Mouse (Mus musculus) spleen, adult 2 months (tissue): ENCODE results near the gene Olfr539. TPM values are rescaled to one million over a fixed set of nuclear protein-coding genes. Genes with fewer than 3 reads are reported as not detected.

Source experiments
- DNase-seq, 2 experiments: peaks; one replicate each; pipeline versions ENCODE4 v3.0.0 to v3.0.0-alpha.2; 2012 to 2021; ENCODE audit warnings: low spot score in 2 of 2, low read depth in 1 of 2
- H3K27ac ChIP-seq: fragments of 200-500 bp; 2 replicates; pipeline ENCODE4 v1.5.1; 2012; ENCODE audit warnings: low read length, inconsistent platforms; ENCODE audit not compliant: insufficient read depth
- H3K27me3 ChIP-seq: fragments of 200-500 bp; 2 replicates; pipeline ENCODE4 v1.6.1; 2012; ENCODE audit warnings: mild to moderate bottlenecking, moderate library complexity, low read length, inconsistent platforms; ENCODE audit not compliant: control insufficient read depth, insufficient read depth
- H3K36me3 ChIP-seq: fragments of 200-500 bp; 2 replicates; pipeline ENCODE4 v1.6.1; 2012; ENCODE audit warnings: mild to moderate bottlenecking, low read length, inconsistent platforms; ENCODE audit not compliant: control insufficient read depth, insufficient read depth
- H3K4me1 ChIP-seq: fragments of 200-500 bp; 2 replicates; pipeline ENCODE4 v1.6.1; 2011; ENCODE audit warnings: inconsistent platforms; ENCODE audit not compliant: control insufficient read depth, insufficient read depth, insufficient read length
- H3K4me3 ChIP-seq: fragments of 200-500 bp; 2 replicates; pipeline ENCODE4 v1.5.1; 2011; ENCODE audit warnings: mild to moderate bottlenecking, inconsistent platforms; ENCODE audit not compliant: insufficient read depth, insufficient read length; ENCODE audit errors: extremely low read depth
- CTCF ChIP-seq: fragments of 200-500 bp; IDR thresholded peaks from 2 replicates; pipeline ENCODE4 v1.5.1; 2011; ENCODE audit warnings: mild to moderate bottlenecking, inconsistent platforms; ENCODE audit not compliant: insufficient read depth, insufficient read length, insufficient replicate concordance; ENCODE audit errors: extremely low read depth
- POLR2A ChIP-seq: fragments of 200-500 bp; IDR thresholded peaks from 2 replicates; pipeline ENCODE4 v1.6.1; 2011; ENCODE audit warnings: low read depth, low read length, inconsistent platforms
- WGBS: fragments of 180-500 bp; shearing (Covaris S2); methylation state at CpG from one replicate; pipeline ENCODE4 v1.1.7; 2018; 5-methylcytosine and 5-hydroxymethylcytosine counted together
- polyA plus RNA-seq: library from polyadenylated mRNA; depleted of rRNA; stranded (reverse); fragments of >200 nt; gene quantifications from 2 replicates; pipeline ENCODE4 v1.2.3, GENCODE M21; 2012; rRNA removed

Gene Olfr539
- polyA plus RNA-seq, 1 experiment = not detected

DNA sequence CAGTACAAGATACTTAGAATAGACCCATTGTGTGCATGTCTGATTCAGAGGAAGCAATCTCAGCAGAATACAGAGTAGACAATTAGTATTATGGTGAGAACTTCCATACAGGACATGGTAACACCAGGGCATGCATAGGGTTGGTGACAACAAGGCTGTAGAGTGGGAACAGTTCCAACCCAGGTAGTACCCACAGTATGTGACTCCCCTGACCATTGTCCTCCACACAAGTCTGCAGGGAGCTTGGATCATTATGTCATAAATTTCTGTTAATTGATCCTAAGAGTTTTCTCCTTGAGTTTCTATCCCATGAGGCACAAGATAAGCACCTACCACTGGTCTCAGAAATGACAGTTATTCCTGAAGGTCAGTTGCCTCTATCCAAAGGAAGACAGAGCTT lies 37.2 kb downstream of the Olfr539 start, which contains the start of gene Olfr541:
Gene Olfr541 (plus strand): TSS at position 301 of the 400 bp plus-strand sequence.
- Histone ChIP-seq H3K27ac (no peak within 1 kb of the TSS), H3K4me3 (no peak within 1 kb of the TSS), H3K27me3 (no peaks in the 10 kb centered on the region), H3K4me1 (no peaks in the 10 kb centered on the region), H3K36me3 (no peaks in the 10 kb centered on the region)
- DNase-seq = no peak
- no peak for TF ChIP-seq CTCF
- TF ChIP-seq POLR2A = no peak

DNA sequence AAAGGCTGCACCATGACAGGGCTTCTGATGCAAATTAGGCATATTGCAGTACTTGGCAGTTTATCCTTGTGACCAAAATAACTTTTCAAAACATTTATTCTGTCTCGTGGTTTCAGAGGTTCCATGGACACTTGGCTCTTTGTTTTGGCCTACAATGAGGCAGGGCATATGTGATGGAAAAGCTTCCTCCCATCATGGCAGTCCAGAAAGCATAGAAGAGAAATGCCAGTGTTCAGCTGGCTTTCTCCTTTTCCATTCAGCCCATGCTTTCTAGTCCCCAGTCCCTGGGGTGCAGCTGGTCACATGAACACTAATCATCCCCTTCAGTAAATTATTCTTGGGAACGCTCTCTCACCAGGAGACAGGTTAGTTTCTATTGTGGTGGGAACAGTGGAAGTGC lies 46.6 kb downstream of the Olfr539 start:
- Histone ChIP-seq H3K36me3 (no peaks in the 10 kb centered on the region), H3K4me1 (no peaks in the 10 kb centered on the region), H3K27ac (no peak overlapping the region), H3K4me3 (no peak overlapping the region), H3K27me3 (no peaks in the 10 kb centered on the region)
- no peak for TF ChIP-seq CTCF
- TF ChIP-seq POLR2A = no peak
- whole genome bisulfite sequencing = 72% methylated on average over 2 of the region's 2 CpGs
- no peak for DNase-seq

DNA sequence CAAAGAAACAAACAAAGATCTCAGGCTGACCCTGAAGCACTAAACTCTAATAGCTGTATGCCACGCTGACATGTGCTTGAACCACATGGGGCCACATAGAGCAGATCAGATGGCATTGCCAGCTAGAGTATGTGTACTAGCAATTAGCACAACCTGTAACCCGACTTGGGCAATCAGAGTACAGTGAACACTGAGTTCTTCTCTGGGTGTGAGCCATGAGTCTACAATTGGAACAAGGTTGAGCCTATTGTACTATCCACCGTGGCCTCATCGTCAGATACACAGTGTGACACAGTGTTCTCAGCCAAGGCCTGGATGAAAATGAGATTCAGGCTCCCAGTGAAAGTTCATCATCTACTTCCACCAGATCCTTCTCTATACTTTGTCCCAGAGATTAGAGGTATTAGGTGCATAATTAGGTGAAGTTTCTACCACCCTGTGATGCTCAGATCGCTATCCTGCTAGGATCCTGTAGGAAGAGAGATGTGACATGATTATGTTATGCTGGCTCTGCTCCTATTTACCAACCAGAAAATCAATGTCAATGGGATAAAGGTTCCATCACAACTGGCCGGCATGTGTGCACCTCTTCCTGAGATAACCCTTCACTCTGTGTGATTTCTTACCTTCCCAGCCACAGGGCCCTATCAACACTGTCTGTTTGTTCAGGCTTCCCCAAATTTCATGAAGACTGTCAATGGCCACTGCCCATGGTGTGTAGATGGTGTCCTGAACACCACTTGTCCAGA lies 48.0 kb downstream of the Olfr539 start:
- Histone ChIP-seq H3K4me1 (no peaks in the 10 kb centered on the region), H3K27me3 (no peaks in the 10 kb centered on the region), H3K36me3 (no peaks in the 10 kb centered on the region), H3K4me3 (no peak overlapping the region), H3K27ac (no peak overlapping the region)
- no peak for TF ChIP-seq POLR2A
- no peak for TF ChIP-seq CTCF
- DNase-seq = no peak
- 79% methylated on average over 6 of the region's 6 CpGs for WGBS

DNA sequence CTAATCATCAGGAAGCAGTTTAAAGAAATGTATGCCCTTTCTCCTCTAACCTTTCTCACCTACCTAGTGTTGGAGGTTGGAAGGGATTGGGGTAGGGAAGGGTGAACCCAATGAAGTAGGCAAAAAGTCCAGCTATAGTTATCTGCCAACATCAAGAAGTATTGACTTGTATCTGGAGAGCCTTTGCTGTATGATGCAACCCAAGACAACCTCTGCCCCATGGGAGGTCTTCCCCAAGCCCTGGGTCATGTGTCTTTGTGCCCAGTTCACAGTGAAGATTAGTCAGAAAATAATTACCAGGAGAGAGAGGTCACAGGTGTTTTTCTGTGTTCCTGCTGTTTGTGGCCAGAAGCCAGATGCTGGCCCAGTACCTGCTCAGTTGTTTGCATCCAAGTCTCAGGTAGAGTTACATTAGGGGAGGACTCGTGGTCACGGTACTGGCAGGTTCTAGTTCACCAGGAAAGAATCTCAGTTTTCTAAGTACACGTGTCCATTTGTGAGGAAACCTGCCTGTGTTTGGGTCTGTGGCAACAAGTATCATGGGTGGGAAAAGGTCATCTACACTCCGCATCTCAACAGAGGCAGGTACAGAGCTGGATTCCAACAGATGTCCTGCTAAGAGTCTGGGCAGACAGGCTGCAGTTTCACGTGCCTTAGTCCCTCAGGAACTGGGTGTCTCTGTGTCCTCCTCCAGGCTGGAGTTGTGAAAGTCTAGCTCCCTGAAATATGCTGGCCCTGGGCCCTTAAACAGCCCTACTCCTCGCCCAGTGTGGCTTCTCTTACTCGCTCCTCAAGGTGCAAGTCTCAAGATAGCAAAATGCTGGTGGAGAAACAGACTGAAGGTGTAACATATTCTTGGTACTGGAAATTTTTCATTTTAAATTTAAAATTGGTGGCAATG lies 57.7 kb downstream of the Olfr539 start:
- TF ChIP-seq CTCF (no peak), POLR2A (no peak)
- Histone ChIP-seq H3K36me3 (no peaks in the 10 kb centered on the region), H3K27me3 (no peaks in the 10 kb centered on the region), H3K4me1 (no peaks in the 10 kb centered on the region), H3K4me3 (no peak overlapping the region), H3K27ac (no peak overlapping the region)
- 77% methylated on average over 7 of the region's 7 CpGs for WGBS
- no peak for DNase-seq

DNA sequence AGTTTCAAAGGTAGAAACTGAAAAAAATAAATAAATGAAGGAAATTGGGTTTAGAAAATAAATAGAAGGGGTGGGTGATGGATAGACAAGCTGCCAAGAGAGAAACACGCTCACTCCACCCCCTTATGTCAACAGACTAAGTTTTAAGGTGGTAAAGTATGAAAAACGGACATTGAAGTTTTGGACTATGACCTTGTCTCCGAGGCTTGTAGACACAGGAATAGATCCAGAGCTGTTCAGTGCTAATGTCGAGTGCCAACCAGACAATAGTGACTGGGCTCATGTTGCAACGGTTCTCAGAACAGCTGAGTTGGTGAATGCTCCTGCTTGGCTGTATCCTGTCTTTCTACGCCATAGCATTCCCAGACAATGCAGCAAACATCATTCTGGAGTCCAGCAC lies 61.4 kb downstream of the Olfr539 start:
- Histone ChIP-seq H3K27me3 (no peaks in the 10 kb centered on the region), H3K4me1 (no peaks in the 10 kb centered on the region), H3K4me3 (no peak overlapping the region), H3K27ac (no peak overlapping the region), H3K36me3 (no peaks in the 10 kb centered on the region)
- WGBS = 71% methylated on average over 6 of the region's 6 CpGs
- TF ChIP-seq CTCF = no peak
- no peak for TF ChIP-seq POLR2A
- no peak for DNase-seq

DNA sequence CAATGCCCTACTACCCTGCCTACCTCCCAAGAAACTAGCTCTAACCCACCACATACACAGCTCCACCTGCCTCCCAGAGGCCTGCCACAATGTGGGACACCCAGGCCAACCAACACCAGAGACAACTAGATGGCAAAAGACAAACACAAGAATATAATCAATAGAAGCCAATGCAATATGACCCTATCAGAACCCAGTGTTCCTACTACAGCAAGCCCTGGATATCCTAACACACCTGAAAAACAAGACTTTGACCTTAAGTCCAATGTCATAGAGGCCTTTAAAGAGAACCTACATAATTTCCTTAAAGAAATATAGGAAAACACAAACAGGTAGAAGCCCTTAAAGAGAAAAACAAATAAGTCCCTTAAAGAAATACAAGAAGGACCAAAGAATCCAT lies 65.8 kb downstream of the Olfr539 start:
- DNase-seq = no peak
- no peak for TF ChIP-seq CTCF
- Histone ChIP-seq H3K4me1 (no peaks in the 10 kb centered on the region), H3K36me3 (no peaks in the 10 kb centered on the region), H3K4me3 (no peak overlapping the region), H3K27ac (no peak overlapping the region), H3K27me3 (no peaks in the 10 kb centered on the region)

Other genes starting within 250 kb of the Olfr539 start
- not detected in 2 replicates for gene Olfr532, start 238.3 kb upstream of the Olfr539 start, polyA plus RNA-seq
- not detected in 2 replicates for gene Olfr533, start 196.6 kb upstream of the Olfr539 start, polyA plus RNA-seq
- not detected in 2 replicates for gene Olfr535, start 175.7 kb upstream of the Olfr539 start, polyA plus RNA-seq
- gene Olfr536, start 152.5 kb upstream of the Olfr539 start, polyA plus RNA-seq = not detected in 2 replicates
- not detected in 2 replicates for gene Olfr538, start 92.0 kb upstream of the Olfr539 start, polyA plus RNA-seq
- gene Olfr46, start 58.7 kb upstream of the Olfr539 start, polyA plus RNA-seq = not detected in 2 replicates
- not detected in 2 replicates for gene Olfr61, start 31.0 kb upstream of the Olfr539 start, polyA plus RNA-seq
- gene Olfr53, start 13.5 kb upstream of the Olfr539 start, polyA plus RNA-seq = not detected in 2 replicates
- not detected in 2 replicates for gene Olfr45, start 22.0 kb downstream of the Olfr539 start, polyA plus RNA-seq
- not detected in 2 replicates for gene Olfr541, start 37.3 kb downstream of the Olfr539 start, polyA plus RNA-seq
- gene Cyp2e1, start 103.8 kb downstream of the Olfr539 start, polyA plus RNA-seq = 0.36 and 1.3 TPM in 2 replicates
- gene Syce1, start 127.9 kb downstream of the Olfr539 start, polyA plus RNA-seq = 0.07 and 0.11 TPM in 2 replicates
- gene Zfp941, start 162.2 kb downstream of the Olfr539 start, polyA plus RNA-seq = not detected in 2 replicates
- gene Urah, start 175.1 kb downstream of the Olfr539 start, polyA plus RNA-seq = 1.1 and 1.5 TPM in 2 replicates
- 0.25 TPM in 1 of 2 replicates, not detected in the other for gene Scgb1c1, start 185.6 kb downstream of the Olfr539 start, polyA plus RNA-seq
- gene Odf3, start 187.9 kb downstream of the Olfr539 start, polyA plus RNA-seq = not detected in 2 replicates
- not detected in 2 replicates for gene Gm45785, start 196.4 kb downstream of the Olfr539 start, polyA plus RNA-seq
- 104 and 117 TPM in 2 replicates for gene Ric8a, start 197.0 kb downstream of the Olfr539 start, polyA plus RNA-seq
- 16.9 and 19.0 TPM in 2 replicates for gene Bet1l, start 197.6 kb downstream of the Olfr539 start, polyA plus RNA-seq
- gene Psmd13, start 222.0 kb downstream of the Olfr539 start, polyA plus RNA-seq = 39.6 and 43.0 TPM in 2 replicates
- gene Sirt3, start 222.4 kb downstream of the Olfr539 start, polyA plus RNA-seq = 13.3 and 15.0 TPM in 2 replicates
- gene Cox8b, start 240.5 kb downstream of the Olfr539 start, polyA plus RNA-seq = not detected in 2 replicates